Mouse (Mus musculus): ENCODE measurements at regions not wholly inside any gene's neighbourhood (a gene's known extent, or its start where the extent isn't known, plus 50 kb on each side); places are given as distances from the start of the nearest gene placed in this dataset.

DNA sequence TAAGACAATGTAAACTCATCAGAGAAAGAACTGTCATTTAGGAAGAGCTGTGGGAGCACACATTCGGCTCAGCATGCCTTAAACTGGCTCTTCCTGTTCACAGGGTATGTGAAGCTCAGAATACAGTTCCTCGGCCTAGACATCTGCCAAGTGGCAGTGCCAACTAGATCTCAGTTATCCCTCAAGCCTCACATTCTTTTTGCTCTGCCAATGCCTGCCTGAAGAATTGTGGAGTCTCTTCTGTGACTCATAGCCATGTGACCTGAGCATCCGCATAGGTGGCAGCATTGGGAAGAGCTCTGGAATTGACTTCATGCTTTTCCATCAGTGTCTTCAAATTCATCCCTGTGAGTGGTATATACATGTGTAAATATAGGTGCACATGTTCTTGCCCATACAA lies 59.7 kb downstream of the Prlhr start:
- DNase-seq: no peak

- DNase-seq: no peak
Observed at GRCm38 (mm10) chr19:60399425-60399824, 68.7 kb downstream of the Prlhr start.

DNA sequence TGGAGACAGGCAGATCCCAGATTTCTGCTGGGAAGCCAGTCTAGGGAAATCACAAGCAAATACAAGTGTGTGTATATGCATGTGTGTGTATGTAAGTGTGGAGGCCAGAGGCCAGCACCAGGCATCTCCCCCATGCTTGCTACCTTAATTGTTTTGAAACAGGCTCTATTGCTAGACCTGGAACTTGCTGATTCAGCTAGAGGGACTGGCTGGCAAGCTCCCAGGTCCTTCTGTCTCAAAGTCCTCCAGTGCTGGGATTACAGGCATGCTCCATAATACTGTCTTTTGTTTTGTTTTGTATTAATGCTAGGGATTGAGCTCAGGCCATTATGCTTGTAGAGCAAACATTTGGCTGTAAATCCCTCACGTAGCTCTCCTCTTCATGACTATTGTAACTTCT lies 70.4 kb downstream of the Prlhr start:
- no peak for DNase-seq

GRCm38 (mm10) chr19:60396604-60397003 lies 71.5 kb downstream of the Prlhr start:
- DNase-seq: no peak

DNA sequence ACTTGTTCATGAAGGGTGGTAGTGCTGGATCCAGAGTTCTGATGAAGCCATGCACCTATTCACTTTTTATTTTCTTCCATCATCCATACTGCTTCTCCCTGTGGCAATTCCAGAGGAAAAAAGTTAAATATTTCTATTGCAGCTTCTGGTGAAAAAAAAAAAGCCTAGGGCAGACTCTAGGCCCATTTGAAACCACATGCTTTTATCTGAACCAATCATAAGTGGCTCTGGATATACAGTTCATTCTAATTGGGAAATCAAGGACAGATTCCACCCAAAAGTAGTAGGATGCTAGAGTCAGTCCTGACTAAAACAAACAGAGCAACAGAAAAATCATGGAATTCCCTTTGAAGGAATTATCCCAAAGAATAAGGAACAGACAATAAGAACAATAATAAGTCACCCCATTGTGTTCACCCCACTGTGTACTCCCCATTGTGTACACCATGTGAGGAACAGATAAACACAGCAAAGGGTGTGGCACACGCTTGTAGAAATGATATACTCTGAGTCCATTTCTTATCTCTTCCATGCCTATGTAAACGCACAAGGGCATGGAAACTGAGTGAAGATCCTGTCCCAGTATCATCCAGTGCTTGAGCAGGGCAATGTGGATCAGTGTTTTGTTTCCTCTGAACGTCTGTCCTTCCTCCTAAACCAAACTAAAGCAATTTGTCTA lies 81.4 kb downstream of the Prlhr start:
- DNase-seq: no peak

DNA sequence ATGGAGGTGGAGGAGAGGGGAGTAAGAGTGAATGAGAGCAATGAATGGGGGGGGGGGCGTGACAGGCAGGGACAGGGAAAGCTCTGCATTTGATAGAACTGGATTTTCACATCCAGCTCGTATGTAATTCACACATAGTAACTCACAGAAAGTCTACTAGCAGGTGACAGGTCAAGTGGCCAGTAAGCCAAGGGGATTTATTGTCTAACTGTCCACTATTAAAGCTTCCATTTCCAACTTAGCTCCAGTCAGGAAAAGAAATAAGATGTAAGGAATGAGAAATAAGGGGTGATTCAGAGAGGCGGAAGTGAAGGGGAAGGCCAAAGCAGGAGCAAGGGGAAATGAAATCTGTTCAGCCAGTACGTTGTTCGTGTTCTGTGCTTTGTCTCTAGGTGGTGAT lies 83.4 kb downstream of the Prlhr start:
- DNase-seq: no peak

DNA sequence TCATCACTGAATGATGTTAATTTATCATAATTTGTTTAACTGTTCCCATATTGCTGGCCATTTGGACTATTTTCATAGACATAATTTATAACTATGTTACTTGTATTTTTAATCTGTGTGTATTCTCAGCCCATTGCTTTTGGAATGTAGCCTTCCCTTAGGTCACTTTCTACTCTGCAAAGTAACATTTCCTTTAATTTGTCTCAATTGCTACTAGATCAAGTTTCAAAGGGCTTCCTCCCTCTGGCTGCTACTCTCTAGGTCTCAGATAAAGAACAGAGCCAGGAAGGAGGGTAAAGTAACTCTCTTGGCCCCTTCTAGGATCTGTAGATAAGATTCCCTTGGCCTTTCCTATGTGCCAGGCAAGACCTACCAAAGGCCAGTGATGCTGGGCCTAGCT lies 85.4 kb downstream of the Prlhr start:
- DNase-seq: no peak

- no peak for DNase-seq
Observed at GRCm38 (mm10) chr19:60379030-60379605, 89.0 kb downstream of the Prlhr start.

GRCm38 (mm10) chr19:60363988-60364599 lies 104.0 kb downstream of the Prlhr start:
- DNase-seq: no peak

GRCm38 (mm10) chr19:60344911-60345310 lies 118.4 kb upstream of the Fam204a start:
- no peak for DNase-seq

GRCm38 (mm10) chr19:60341485-60341884 lies 115.0 kb upstream of the Fam204a start:
- no peak for DNase-seq

- no peak for DNase-seq
Observed at GRCm38 (mm10) chr19:60340234-60340633, 113.7 kb upstream of the Fam204a start.

GRCm38 (mm10) chr19:60334521-60334920 lies 108.0 kb upstream of the Fam204a start:
- DNase-seq: no peak

- DNase-seq: no peak
Observed at GRCm38 (mm10) chr19:60328295-60328694, 101.8 kb upstream of the Fam204a start.

- no peak for DNase-seq
Observed at GRCm38 (mm10) chr19:60325612-60326011, 99.1 kb upstream of the Fam204a start.

DNA sequence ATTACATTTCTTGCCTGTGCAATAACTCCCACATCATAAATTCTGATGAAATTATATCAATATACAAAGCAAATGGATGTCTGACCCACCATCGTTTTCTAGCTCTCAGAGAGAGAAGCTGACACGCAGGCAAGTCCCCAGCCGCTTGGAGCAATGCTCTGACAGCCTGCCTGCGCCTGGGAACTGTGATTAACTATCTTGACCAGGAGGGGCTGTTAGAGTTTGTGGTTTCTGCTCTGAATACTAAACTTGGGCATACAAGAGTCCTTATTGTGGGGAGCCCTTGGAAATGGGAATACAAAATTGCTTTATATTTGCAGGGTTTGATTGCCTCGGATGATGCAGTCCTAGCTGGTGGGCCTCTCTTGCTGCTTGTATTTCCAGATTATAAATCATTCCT lies 98.6 kb upstream of the Fam204a start:
- no peak for DNase-seq

DNA sequence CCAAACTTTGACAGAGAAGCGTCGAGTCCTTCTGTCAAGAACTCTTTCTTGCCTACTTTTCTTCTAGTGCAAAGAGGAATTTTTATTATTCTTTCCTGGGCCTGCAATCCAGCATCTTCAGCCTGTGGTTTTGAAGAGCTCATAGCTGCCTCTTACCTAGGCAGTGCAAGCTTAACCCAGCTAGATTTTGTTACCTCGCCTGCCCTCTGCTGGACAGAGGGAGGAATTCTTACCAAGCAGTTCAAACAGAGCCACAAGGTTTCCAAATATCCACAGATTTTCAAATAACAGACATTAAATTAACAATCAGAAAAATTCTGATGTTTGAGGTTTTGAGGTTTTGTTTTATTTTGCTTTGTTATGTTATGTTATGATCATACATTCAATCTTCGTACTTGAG lies 84.1 kb upstream of the Fam204a start:
- peak; percentile 10 for DNase-seq

GRCm38 (mm10) chr19:60302371-60302770 lies 75.9 kb upstream of the Fam204a start:
- DNase-seq: no peak

- DNase-seq: no peak
Observed at GRCm38 (mm10) chr19:60300891-60301290, 74.4 kb upstream of the Fam204a start.

DNA sequence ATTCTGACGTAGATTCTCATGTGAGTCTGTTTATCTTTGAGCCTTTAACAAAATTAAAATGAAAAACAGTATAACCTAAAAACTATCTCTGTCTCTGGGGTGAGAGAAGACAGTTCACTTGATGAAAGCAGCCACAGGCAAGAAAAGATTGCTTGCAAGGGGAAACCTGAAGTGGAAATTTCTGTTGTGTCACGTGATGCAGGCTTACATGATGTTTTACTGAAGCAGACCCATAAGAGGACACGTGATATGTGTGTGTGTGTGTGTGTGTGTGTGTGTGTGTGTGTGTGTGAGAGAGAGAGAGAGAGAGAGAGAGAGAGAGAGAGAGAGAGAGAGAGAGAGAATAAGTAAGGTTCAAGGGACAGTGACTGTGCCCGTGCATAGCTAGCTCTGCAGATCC lies 63.7 kb upstream of the Fam204a start:
- no peak for DNase-seq

DNA sequence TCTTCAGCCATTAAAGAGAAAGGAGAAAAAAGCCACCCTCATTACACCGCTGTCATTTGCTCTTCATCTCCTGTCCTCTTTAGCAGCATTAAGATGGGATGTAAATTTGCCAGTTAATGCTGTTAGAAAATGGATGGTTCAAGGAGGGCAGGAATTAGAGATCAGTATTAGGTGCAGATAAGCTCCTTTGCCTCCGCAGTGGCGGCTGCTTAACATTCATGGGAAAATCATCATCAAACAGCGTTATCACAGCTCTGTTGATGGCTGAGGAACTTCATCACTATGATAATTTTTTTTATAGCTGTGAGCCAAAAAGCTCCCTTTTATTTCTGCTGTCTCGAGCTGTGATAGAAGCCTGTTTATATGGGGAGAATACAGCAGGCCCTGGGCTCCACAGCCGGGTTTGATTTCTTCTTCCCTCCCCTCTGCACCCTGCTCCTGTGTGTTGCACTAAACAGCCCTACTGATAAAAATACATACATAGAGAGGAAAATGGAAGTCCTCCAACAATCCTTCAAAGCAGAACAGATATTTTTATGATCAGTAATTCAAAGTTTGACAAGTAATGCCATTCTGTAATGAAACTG lies 60.4 kb upstream of the Fam204a start:
- no peak for DNase-seq

- DNase-seq: no peak
Observed at GRCm38 (mm10) chr19:60284901-60285300, 58.4 kb upstream of the Fam204a start.
